ENCODE assay signal across 12 mouse cellular contexts in the genomic region with DNA sequence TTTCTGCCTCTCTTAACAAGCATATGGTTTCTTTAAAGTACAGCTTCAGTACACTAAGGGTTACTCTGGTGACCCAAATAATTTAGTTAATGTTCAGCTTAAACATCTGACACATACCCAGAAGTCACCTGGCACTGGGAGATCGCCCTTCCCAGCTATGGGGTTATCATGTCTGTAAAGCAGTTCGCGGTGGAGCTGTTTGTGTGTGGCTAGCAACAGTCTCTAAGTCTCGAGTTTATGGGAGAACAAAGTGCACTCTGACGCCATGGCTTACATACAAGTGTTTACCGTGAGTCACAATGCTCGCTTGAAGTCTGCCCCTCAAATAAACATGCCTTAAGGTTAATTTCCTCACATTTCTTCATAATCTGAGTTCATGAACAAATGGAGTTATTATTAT.
DNase-seq lines count a peak whose midpoint lies in the region; ATAC-seq and TF ChIP-seq lines count a peak whose summit lies in the region.
"Had no signal": no experiment of that assay in that cellular context is flagged by ENCODE, and none has a peak within 500 bp of the region (broad histone marks: within the 10 kb centered on the region; RNA-seq: fewer than 3 reads in every experiment).

No protein-coding gene starts in this region.

- H3K9me3 ChIP-seq in liver, embryonic 16.5 days (replicated peaks; ENCODE audit: control insufficient read depth, low read length) = no peaks in the 10 kb centered on the region
- no peaks in the 10 kb centered on the region for H3K9me3 ChIP-seq in stomach, postnatal 0 days (ENCODE audit: control insufficient read depth, low read length)
- no peaks in the 10 kb centered on the region for H3K9me3 ChIP-seq in forebrain, postnatal 0 days (ENCODE audit: low read length)
- H3K9me3 ChIP-seq: embryonic facial prominence, embryonic 15.5 days had no signal

- no peak for TF ChIP-seq CTCF in stomach, postnatal 0 days (IDR thresholded peaks at IDR 0.05; ENCODE audit: low read depth)
- no peak for TF ChIP-seq CTCF in forebrain, postnatal 0 days (IDR thresholded peaks at IDR 0.05; ENCODE audit: low read depth)

- H3K27ac ChIP-seq in liver, embryonic 16.5 days (ENCODE audit: low read length) = no peak overlapping the region; the same call in 1 of the 2 replicates
- H3K27ac ChIP-seq in stomach, postnatal 0 days (replicated peaks) = no peak overlapping the region
- H3K27ac ChIP-seq in forebrain, postnatal 0 days (ENCODE audit: low read depth, low read length) = no peak overlapping the region
- H3K27ac ChIP-seq: embryonic facial prominence, embryonic 15.5 days had no signal

- peak; percentile 87 for ATAC-seq in liver, embryonic 16.5 days (ENCODE audit: low read depth)
- ATAC-seq in stomach, postnatal 0 days (ENCODE audit: low FRiP score, low TSS enrichment) = peak; percentile 99
- ATAC-seq in forebrain, postnatal 0 days = no peak

- H3K27me3 ChIP-seq in liver, embryonic 16.5 days (ENCODE audit: control insufficient read depth, insufficient read depth, low read depth, low read length) = no peaks in the 10 kb centered on the region
- no peaks in the 10 kb centered on the region for H3K27me3 ChIP-seq in stomach, postnatal 0 days (ENCODE audit: control insufficient read depth, insufficient read depth, low read length)
- H3K27me3 ChIP-seq in forebrain, postnatal 0 days (ENCODE audit: insufficient read depth, low read length) = no peaks in the 10 kb centered on the region
- H3K27me3 ChIP-seq: embryonic facial prominence, embryonic 15.5 days had no signal

- H3K9ac ChIP-seq in liver, embryonic 16.5 days (ENCODE audit: low read depth, low read length) = no peak overlapping the region
- H3K9ac ChIP-seq in stomach, postnatal 0 days (ENCODE audit: low read length) = no peak overlapping the region
- no peak overlapping the region for H3K9ac ChIP-seq in forebrain, postnatal 0 days
- H3K9ac ChIP-seq: embryonic facial prominence, embryonic 15.5 days had no signal

- H3K4me1 ChIP-seq in liver, embryonic 16.5 days (ENCODE audit: control insufficient read depth, low read depth, low read length) = no peaks in the 10 kb centered on the region; the same call in none of the 2 replicates
- H3K4me1 ChIP-seq in stomach, postnatal 0 days (replicated peaks; ENCODE audit: control insufficient read depth, insufficient read depth) = no peaks in the 10 kb centered on the region
- H3K4me1 ChIP-seq in forebrain, postnatal 0 days (ENCODE audit: insufficient read depth) = no peaks in the 10 kb centered on the region
- H3K4me1 ChIP-seq: embryonic facial prominence, embryonic 15.5 days had no signal

- no peak overlapping the region for H3K4me3 ChIP-seq in liver, embryonic 16.5 days (ENCODE audit: low read depth, low read length)
- H3K4me3 ChIP-seq in stomach, postnatal 0 days (ENCODE audit: low read depth, low read length) = no peak overlapping the region
- H3K4me3 ChIP-seq in forebrain, postnatal 0 days (ENCODE audit: low read depth, low read length) = no peak overlapping the region
- H3K4me3 ChIP-seq: embryonic facial prominence, embryonic 15.5 days had no signal

- H3K4me2 ChIP-seq in liver, embryonic 16.5 days (ENCODE audit: low read depth, low read length) = no peak overlapping the region
- no peak overlapping the region for H3K4me2 ChIP-seq in stomach, postnatal 0 days (replicated peaks; ENCODE audit: low read depth)
- no peak overlapping the region for H3K4me2 ChIP-seq in forebrain, postnatal 0 days (ENCODE audit: low read depth)
- H3K4me2 ChIP-seq: embryonic facial prominence, embryonic 15.5 days had no signal

- WGBS in liver, embryonic 16.5 days (ENCODE audit: insufficient replicate concordance) = 52% methylated on average over 7 of the region's 7 CpGs
- WGBS in stomach, postnatal 0 days = 47% methylated on average over 7 of the region's 7 CpGs
- WGBS in forebrain, postnatal 0 days = 87% methylated on average over 7 of the region's 7 CpGs

- no peaks in the 10 kb centered on the region for H3K36me3 ChIP-seq in liver, embryonic 16.5 days (ENCODE audit: control insufficient read depth, insufficient read depth)
- no peaks in the 10 kb centered on the region for H3K36me3 ChIP-seq in stomach, postnatal 0 days (ENCODE audit: control insufficient read depth, insufficient read depth, low read length)
- no peaks in the 10 kb centered on the region for H3K36me3 ChIP-seq in forebrain, postnatal 0 days (ENCODE audit: insufficient read depth)
- H3K36me3 ChIP-seq: embryonic facial prominence, embryonic 15.5 days had no signal

- peak; percentile 17 for DNase-seq in heart, postnatal 4 days
- no peak for DNase-seq in heart, adult 18-20 months
- DNase-seq in kidney, postnatal 14 days = peak; percentile 43
- peak; percentile 79 for DNase-seq in stomach, postnatal 0 days (ENCODE audit: low spot score)
- DNase-seq in forebrain, postnatal 0 days = no peak
- no peak for DNase-seq in thymus, postnatal 0 days (ENCODE audit: low spot score)
- no peak for DNase-seq in cerebellum, postnatal 14 days
- DNase-seq: heart, adult 11 months; midbrain, embryonic 14.5 days; right cerebral cortex, postnatal 25 days had no signal

- TF ChIP-seq EP300 in stomach, postnatal 0 days (optimal IDR thresholded peaks at IDR 0.05) = no peak

Comparison
In these comparisons a context has a peak if more than half of its experiments do, and no peak if none do; other contexts are left out.
1. DNase-seq: peak in heart, postnatal 4 days (single experiment), kidney, postnatal 14 days (single experiment) and stomach, postnatal 0 days (single experiment); none in heart, adult 18-20 months (0 of 2), forebrain, postnatal 0 days (single experiment), thymus, postnatal 0 days (single experiment) and cerebellum, postnatal 14 days (0 of 2).